Mouse (Mus musculus) kidney, postnatal 25 days (tissue): ENCODE measurements at regions not wholly inside any gene's neighbourhood (a gene's known extent, or its start where the extent isn't known, plus 50 kb on each side); places are given as distances from the start of the nearest gene placed in this dataset.

ENCODE experiments used
- DNase-seq, 2 experiments: peaks; one replicate each; pipeline ENCODE4 v3.0.0; 2021; ENCODE audit warnings: mixed read lengths in 2 of 2

- DNase-seq: no peak
These were observed 1164.1 kb upstream of the Got2 start for GRCm38 (mm10) chr8:97052436-97052835.

GRCm38 (mm10) chr8:97039778-97040177 is 1151.4 kb upstream of the Got2 start:
- no peak for DNase-seq

- no peak for DNase-seq
These were observed 1150.5 kb upstream of the Got2 start for GRCm38 (mm10) chr8:97038854-97039253.

GRCm38 (mm10) chr8:97032188-97032587 is 1143.8 kb upstream of the Got2 start:
- DNase-seq: no peak

GRCm38 (mm10) chr8:97015571-97015970 is 1127.2 kb upstream of the Got2 start:
- DNase-seq: no peak

- peak; percentile 23 to 46 for DNase-seq
These were observed 1115.8 kb upstream of the Got2 start for GRCm38 (mm10) chr8:97004131-97004530.

- peak in 1 of 2 experiments; percentile 18 for DNase-seq
These were observed 1094.8 kb upstream of the Got2 start for GRCm38 (mm10) chr8:96983103-96983502.
